Mouse (Mus musculus): ENCODE measurements at regions not wholly inside any gene's neighbourhood (a gene's known extent, or its start where the extent isn't known, plus 50 kb on each side); places are given as distances from the start of the nearest gene placed in this dataset.
A peak's percentile ranks its signal among the peaks of the same experiment; 100 is the strongest.

DNA sequence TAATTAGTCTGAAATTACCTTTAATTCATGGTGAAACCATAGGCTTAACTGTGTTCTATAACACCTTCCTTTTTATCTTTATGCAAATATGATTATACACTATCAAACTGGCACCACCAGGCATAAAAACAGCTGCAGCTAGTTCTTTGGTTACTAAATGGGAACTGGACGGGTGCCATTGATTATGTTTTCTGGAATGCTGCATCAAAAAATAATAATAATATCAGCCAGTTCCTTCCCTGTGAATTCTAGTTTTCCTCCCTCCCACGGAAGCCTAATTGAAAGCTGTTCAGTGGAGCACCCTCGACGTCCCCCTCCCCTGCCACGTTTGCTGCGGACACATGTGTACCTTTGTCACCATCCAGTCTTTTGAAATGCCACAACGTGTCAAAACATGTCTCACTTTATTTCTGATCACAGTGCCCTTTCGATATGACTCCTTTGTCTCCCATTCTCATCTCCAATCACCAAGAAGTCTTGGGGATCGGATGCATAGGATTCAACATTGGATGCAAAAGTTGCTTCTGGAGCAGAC is 551.5 kb downstream of the Nfib start:
- Histone ChIP-seq H3K27ac (no peak overlapping the region), H3K4me3 (no peak overlapping the region)
- DNase-seq, result no peak
- intact Hi-C loops (cut with DNase I), result no loop called here
- TF ChIP-seq CTCF (IDR thresholded peaks at IDR 0.05), result no peak

DNA sequence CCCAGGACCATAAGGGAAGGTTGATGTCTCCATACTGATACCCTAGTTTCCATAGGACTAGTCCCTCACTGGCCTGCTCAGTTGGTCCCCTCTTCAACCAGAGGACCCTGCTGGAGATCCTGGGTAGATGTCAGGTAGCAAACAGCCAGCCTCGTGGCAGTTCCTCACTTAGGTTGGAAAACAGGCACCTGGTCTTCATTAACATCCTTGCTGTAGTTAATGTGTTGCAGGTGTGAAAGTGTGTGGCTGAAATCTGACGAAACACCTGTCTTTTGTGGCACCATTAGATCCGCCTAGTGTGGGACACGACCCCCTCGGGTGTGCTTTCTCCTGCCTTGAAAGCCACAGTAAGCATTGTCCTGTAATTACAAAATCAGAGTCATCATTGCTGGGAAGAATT is 551.9 kb downstream of the Nfib start:
- intact Hi-C loops (cut with DNase I), result no loop called here
- DNase-seq, result no peak
- TF ChIP-seq CTCF (IDR thresholded peaks at IDR 0.05), result no peak

DNA sequence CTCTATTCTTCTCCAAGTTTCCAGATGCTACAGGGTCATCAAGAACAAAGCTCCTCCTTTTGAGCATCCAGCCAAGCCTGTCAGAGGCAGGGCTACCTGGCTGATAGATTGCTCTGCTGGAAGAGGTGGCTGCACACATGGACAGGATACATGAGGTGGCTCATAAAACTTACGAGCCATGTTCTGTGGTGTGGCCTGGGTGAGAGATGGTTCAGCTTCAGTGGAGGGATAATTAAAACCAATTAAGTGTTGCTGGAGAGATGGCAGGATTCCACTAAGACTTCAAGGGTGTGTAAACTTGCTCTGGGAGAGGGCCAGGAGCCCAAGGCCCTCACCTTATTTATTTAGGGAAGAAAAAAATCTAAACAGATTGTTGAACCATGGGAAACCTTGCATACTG is 555.6 kb downstream of the Nfib start:
- Histone ChIP-seq H3K4me3 (no peak overlapping the region), H3K27ac (no peak overlapping the region)
- intact Hi-C loops (cut with DNase I), result no loop called here
- no peak for DNase-seq
- no peak for TF ChIP-seq CTCF (IDR thresholded peaks at IDR 0.05)

More for the DNA sequence above, 551.9 kb downstream of the Nfib start:
- Histone ChIP-seq H3K27ac (no peak overlapping the region), H3K4me3 (no peak overlapping the region)

DNA sequence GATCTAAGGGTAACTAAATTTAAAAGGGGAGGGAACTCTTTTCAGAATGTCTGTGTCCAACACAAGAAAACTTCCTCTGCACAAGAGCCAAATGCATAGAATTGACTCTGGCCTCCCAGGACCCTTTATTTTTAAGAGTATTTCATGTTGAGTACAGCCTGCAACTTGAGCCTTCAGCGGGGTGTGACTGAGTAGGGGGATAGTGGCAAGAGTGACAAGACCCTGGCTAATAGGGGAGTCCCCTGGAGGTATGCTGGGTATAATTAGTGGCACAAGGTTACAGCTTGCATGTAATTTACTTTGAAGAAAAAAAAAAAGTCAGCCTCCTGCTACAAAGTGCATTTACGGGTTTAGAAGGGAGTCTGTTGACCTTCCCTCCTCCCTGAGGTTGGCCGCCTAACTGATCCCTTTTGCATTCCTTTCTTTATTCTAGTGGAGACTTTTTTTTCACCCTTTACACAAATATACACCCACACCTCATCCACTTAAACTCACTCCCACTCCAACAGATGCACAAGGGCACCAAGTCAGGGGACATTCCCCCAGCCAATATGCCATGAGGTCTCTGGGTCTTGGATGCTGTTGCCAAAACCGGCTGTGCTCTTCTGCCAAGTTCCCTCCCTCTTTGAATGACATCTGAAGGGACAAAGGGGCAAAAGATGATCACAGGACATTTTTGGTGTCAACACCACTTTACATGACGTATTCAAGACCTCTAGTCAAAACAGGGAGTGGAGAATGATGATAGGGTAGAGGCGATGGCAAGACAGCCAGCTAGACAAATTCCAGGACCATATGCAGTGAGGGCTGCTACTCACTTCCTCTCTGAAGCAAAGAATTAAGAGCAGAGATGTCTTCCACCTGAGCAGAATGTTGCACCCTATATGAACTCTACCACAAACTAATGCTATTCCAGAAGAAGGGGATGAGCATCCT is 557.2 kb downstream of the Nfib start:
- DNase-seq, result no peak
- TF ChIP-seq CTCF (IDR thresholded peaks at IDR 0.05), result no peak
- H3K27ac ChIP-seq, result no peak overlapping the region
- no peak overlapping the region for H3K4me3 ChIP-seq
- intact Hi-C loops (cut with DNase I), result no loop called here

DNA sequence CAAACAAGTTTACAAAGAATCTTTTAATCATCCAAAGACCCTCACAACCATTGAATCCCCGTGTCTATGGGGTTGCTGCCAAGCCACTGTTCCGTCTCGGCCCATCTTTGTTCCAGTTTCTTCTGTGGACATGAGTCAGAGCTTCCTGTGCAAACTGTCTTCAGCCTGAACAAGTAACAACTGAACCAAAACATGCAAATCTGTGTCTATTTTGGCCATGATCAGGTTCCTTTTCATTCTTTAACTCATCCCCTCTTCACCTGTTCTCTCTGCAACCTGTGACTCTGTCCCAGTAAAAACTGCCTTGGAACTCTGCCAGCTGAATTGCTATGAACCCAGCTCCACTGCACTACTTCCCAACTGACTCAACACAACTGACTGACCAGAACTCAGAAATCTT is 563.2 kb downstream of the Nfib start:
- intact Hi-C loops (cut with DNase I), result no loop called here
- TF ChIP-seq CTCF (IDR thresholded peaks at IDR 0.05), result no peak
- Histone ChIP-seq H3K4me3 (no peak overlapping the region), H3K27ac (0 out of 2 replicates have a peak overlapping the region, but pooled peaks have one; percentile 9)
- no peak for DNase-seq

DNA sequence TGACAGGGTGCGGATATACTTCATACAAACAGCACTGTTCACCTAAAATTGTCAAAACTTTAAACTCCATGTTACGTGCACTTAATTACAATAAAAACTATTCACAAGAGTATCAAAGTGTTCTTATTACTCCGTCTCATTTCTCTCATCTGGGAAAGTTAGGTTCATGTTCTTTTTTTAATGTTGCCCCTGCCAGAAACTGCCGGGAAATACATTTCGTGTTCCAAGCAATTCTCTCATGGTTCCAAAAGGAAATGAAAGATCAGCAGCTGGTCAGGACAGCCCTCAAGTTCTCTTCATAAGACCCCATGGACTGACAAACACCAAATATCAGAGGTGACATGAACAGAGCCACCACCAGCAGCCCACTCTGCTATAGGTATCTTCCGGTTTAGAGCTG is 565.7 kb downstream of the Nfib start:
- Histone ChIP-seq H3K27ac (peak overlapping the region; percentile 49), H3K4me3 (no peak overlapping the region)
- no peak for DNase-seq
- TF ChIP-seq CTCF (IDR thresholded peaks at IDR 0.05), result no peak
- intact Hi-C loops (cut with DNase I), result no loop called here

DNA sequence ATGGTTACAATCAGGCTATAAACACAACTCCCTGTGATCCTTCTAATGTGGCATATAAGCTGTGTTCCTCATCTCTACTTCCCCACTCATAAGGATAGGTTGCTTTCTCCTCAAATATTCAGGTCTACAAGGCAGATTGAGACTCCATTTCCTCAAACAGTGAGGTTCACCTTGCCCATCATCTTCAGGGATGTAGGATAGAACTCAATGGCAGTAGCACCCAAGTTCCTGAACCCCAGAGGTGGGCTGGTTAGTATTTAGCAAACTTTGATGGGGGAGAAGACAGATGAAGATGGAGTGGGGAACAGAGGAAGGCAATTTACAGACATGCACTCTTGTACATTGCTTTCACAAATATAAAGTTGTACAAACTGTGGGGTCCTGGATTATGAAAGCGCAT is 566.5 kb downstream of the Nfib start:
- no peak for TF ChIP-seq CTCF (IDR thresholded peaks at IDR 0.05)
- intact Hi-C loops (cut with DNase I), result no loop called here
- Histone ChIP-seq H3K27ac (no peak overlapping the region; the same call in 1 of the 2 replicates), H3K4me3 (no peak overlapping the region)
- no peak for DNase-seq

DNA sequence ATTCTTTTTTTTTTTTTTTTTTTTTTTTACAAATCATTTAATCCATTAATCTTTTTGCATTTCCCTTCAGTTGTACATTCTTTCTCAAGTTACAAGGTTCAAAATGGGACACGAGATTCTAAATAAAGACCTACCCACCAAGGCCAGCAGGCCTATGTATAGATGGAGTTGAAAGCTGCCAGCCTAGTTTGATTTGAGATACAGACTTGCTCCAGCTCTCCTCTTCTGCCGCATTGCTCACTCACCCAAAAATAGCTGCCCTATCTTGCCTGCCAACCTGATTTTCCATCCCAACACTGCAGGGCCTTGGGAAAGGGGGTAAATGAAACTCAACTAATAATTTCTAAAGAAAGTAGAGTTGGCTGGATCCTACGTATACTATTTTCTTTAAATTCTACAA is 572.7 kb downstream of the Nfib start:
- intact Hi-C loops (cut with DNase I), result loop anchor here (5.0 kb wide), 1 partner anchor 154 kb away; no protein-coding TSS in a partner anchor
- Histone ChIP-seq H3K27ac (peak overlapping the region; percentile 81), H3K4me3 (no peak overlapping the region)
- peak; percentile 64 for DNase-seq
- TF ChIP-seq CTCF (IDR thresholded peaks at IDR 0.05), result no peak

DNA sequence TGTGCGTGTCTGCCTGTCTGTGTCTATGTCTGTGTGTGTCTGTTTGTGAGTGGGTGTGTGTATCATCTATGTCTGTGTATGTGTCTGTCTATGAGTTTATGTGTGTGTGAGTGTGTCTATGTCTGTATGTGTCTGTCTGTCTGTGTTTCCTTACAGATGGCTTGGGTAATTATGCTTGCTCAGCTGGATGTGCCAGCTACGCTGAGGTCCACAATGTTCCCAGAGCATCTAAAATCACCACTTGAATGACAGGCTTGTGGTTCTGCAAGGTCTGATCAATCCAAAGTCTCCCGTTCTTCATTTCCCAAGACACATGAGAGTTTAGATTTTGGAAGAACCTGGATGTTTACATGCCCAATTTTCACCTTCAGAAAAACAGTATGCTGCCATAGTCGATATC is 573.2 kb downstream of the Nfib start:
- intact Hi-C loops (cut with DNase I), result loop anchor here (5.0 kb wide), 1 partner anchor 155 kb away; no protein-coding TSS in a partner anchor
- TF ChIP-seq CTCF (IDR thresholded peaks at IDR 0.05), result no peak
- H3K4me3 ChIP-seq, result no peak overlapping the region
- peak; percentile 25 for DNase-seq
- peak overlapping the region; percentile 81 for H3K27ac ChIP-seq

DNA sequence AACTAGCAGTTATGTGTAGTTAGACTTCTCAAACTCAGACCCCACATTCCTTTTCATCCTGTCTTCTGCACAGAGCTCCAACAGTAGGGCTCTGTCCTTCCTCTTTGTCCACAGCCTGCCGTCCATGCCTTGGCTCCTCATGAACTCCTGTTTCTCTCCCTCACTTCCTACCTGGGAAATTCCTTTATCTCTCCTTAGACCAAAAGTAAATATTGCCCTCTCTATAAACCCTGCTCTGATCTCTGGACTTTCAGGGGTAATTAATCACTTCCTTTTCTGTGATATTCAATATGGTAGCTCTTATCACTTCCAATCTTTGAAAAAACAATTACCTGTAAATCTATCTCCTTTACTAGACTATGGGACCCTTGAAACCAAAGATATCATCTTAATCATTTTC is 576.1 kb downstream of the Nfib start:
- no peak for TF ChIP-seq CTCF (IDR thresholded peaks at IDR 0.05)
- DNase-seq, result no peak
- intact Hi-C loops (cut with DNase I), result no loop called here
- H3K4me3 ChIP-seq, result no peak overlapping the region
- no peak overlapping the region for H3K27ac ChIP-seq

DNA sequence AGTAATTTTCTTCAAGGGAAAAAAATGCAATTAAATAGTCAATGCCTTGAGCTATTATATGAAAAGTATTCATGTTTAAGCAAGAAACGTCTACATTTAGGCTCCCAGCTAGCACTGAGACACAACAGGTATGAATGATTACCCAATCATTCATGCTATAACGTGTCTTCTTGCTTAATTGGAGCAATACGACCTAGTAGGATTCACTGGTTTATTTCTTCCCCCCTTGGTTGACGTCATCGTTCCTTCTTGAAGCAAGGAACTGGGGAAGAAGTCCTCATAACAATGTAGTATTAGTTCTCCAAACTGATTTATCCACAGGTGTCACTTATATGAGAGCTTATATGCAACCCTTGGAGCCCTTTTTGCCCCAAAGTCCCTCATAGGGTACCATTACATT is 581.8 kb downstream of the Nfib start:
- no peak for DNase-seq
- intact Hi-C loops (cut with DNase I), result no loop called here
- Histone ChIP-seq H3K27ac (no peak overlapping the region), H3K4me3 (no peak overlapping the region)
- no peak for TF ChIP-seq CTCF (IDR thresholded peaks at IDR 0.05)

DNA sequence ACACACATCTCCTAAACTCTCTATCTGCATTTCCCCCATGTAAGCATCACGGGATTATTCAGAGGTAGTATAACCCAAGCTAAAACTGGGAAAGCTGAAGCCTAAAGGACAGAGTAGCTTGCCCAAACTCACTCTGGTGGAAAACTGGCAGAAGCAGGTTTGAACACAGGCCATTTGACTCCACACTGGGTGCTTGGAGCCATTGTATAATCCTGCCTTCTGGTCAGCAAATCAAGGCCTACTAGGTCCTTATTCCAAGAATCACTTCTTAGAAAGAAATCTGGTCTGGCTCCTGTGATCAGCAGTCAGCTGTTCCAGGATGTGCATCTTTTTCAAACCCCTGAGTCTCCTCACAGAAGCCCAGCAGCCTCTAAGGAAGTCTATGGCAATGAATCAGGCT is 582.4 kb downstream of the Nfib start:
- intact Hi-C loops (cut with DNase I), result no loop called here
- no peak overlapping the region for H3K4me3 ChIP-seq
- no peak overlapping the region for H3K27ac ChIP-seq
- no peak for TF ChIP-seq CTCF (IDR thresholded peaks at IDR 0.05)
- DNase-seq, result no peak

DNA sequence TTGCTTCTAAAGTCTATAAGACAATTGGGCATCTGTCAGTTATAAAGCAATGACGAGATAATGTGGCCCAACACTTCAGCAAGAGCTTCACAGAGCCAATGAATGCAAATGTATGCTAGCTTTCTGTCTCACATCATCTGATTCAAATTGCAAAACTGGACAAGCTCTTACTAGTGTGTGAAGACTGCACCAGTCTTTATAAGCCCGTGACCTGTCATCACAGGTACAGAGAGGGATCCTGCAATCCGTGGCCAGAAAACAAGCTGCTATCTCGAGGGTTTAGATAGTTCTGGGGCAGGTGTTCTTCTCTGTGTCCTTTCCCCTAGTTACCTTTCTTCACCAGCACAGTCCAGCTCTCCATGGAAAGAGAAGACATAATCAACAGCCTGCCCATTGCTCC is 584.8 kb downstream of the Nfib start:
- intact Hi-C loops (cut with DNase I), result no loop called here
- DNase-seq, result no peak
- Histone ChIP-seq H3K27ac (peak overlapping the region; percentile 41), H3K4me3 (no peak overlapping the region)
- no peak for TF ChIP-seq CTCF (IDR thresholded peaks at IDR 0.05)

Measured in gastrocnemius, adult 2 months (tissue).